Mouse (Mus musculus) spleen, postnatal 14 days (tissue): Measurements from ENCODE around the gene Cbx7.
"Not testable (repeated sequence)": the region's sequence is repeated elsewhere in the genome, so short reads cannot be mapped to it uniquely, and the experiment has no call there.

Experiments
- DNase-seq, 2 experiments: peaks; one replicate each; pipeline ENCODE4 v3.0.0; 2021 to 2022; ENCODE audit warnings: low spot score in 2 of 2

The Cbx7 gene

DNA sequence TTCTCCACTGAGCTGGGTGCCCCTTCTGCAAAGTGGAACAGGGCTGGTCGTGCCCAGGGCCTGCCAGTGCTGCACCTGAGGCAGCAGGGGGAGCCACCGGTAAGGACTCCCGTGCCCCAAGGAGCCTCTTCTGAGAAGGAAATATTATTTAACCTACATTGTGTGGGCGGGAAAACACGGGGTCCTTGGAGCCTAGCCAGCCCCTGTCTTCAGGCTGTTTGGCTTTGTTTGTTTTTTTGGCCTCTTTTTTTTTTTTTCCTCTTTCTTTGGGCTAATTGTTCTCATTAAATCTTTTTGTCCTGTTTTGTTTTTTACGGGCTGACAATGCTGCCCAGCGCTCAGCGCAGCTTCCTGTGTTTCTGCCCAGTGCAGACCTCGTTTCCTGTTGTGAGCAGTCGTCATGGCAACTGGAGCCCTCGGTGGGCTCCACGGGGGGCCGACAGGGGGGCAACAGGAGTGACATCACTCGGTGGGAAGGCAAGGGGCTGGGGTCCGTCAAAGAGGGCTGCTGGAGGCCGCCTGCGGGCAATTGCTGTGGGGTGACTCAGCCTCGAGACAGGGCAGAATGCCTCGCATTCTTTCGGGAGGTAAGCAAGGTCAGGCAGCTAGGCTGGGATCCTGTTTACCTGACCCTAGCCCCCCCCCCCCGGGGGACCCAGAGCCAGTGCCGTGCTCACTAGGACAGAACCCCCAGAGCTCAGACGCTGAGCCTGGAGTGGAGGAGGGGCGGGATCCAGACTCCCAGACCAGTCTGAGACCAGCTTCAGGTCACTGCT, 20.5 kb downstream of the Cbx7 start:
- DNase-seq, result peak in 1 of 2 experiments; percentile 52

DNA sequence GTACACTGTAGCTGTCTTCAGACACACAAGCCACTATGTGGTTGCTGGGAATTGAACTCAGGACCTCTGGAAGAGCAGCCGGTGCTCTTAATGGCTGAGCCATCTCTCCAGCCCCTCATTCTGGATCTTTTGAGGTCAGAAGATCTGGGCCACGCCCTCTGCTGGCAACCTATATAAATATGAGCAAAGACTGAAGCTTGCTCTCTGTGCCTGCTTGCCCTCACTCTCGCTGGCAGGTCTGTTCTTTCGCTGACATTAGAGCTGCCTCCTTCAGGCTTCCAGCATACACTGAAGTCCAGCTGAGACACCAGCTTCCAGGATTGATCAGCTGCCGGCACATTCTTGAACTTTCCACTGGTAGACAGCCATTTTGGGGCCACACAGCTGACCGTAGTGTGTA, 23.2 kb downstream of the Cbx7 start:
- no peak for DNase-seq

DNA sequence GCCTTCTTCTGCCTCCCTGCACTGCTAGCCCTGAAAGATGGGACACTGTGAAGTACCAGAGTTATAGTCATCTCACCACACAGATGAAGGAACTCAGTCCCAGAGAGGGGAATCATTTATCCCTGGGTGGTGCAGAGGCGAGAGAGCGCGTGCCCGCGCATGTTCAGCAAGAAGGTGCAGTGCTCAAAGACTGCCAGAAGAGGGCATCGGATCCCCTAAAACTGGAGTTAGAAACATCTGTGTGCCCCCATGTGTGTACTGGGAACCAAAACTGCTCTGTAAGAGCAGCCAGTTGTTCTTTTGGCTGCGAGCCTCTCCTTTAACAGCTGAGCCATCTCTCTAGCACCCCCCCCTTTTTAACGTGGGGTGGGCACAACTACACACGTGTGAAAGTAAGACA, 24.1 kb downstream of the Cbx7 start:
- no peak for DNase-seq

DNA sequence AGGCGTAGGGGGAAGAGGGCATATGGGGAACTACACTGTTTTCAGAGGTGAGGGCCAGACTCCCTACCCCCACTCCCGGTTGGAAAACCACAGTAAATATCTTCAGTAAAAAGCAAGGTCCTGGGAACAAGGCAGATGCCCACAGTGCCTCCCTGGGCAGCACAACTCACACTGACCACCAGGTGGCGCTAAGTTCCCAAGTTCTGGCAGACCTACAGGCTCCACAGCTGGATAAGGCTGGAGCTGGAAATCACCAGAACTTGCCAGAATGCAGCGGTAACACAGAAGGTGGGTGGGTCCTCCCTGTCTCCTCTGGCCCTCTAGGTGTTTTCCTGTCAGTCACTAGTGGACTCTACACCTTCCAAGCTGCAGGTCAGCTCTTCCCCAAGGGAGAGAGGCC, 24.9 kb downstream of the Cbx7 start:
- DNase-seq, result peak; percentile 64 to 84

DNA sequence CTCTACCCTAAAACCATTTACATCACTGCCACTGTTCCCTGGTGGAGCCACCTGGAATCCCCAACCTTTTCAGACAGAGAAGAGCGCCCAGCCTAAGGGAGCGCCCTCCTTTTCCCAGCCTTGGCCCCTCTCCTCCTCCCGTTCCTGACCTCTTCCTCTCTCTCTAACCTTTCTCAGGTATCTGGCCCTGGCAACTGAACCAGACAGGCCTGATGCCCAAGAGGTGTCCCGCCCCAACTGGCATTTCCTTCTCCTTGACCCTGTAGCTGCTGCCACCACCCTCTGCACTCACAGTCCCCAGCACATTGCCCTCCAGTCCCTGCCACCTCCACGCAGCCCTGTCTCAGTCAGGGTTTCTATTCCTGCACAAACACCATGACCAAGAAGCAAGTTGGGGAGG, 26.0 kb downstream of the Cbx7 start:
- no peak for DNase-seq

DNA sequence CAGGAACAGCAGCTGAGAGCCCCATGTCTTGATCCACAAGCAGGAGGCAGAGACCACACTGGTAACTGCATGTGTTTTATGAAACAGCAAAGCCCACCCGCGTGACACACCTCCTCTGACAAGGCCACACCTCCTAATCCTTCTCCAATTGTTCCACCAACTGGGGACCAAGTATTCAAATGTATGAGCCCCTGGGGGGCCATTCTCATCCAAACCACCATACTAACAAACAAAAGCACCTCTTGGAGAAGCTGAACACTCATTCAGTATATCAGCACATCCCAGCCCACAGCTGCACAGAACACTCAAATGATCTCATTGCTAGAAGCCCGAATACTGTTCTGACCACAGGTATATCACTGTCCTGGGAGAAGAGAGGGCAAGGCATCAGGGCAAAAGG, 27.3 kb downstream of the Cbx7 start:
- no peak for DNase-seq

DNA sequence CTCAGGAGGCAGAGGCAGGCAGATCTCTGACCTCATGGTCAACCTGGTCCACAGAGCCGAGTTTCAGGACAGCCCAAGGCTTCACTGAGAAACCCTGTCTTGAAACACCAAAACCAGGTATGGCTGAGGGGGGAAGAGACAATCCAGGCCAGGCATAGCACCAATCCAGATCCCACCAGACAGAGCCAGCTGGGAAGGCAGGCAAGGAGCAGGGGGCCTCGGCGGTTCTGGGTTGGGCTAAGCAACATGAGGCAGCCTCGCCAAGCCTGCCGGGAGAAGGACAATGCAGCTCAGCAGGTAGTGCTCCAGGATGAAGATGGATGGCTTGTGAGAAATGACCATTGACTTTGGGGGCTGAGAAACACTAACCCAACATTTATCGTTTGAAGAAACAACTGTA, 28.4 kb downstream of the Cbx7 start:
- DNase-seq, result no peak

DNA sequence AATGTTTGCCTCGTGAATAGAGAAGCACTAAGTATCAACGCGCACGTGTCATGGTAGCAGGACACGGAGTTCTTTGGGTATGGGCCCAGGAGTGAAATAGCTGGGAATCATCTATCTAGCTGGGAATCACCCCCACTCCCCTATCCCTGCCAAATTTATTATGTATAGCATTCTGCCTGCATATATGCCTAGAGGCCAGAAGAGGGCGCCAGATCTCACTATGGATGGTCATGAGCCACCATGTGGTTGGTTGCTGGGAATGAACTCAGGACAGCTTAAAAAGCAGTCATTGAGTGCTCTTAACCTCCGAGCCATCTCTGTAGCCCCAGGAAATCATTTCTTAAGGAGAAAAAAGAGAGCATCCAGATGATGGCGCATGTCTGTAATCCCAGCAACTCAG, 30.0 kb downstream of the Cbx7 start:
- DNase-seq, result peak in 1 of 2 experiments; percentile 50

DNA sequence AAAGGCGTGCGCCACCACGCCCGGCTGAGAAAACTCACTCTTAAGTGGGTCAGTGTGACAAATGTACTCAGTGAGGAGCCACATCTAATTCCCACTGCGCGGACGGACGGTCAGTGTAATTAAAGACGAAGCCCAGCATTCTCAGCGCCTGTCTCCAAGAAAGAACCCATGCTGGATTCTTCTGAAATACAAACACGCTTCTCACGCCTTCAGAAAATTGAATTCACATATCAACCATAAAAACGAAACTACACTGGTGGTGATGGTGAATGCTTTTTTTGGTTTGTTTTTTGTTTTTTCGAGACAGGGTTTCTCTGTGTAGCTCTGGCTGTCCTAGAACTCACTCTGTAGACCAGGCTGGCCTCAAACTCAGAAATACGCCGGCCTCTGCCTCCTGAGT, 31.0 kb downstream of the Cbx7 start:
- DNase-seq, result no peak

DNA sequence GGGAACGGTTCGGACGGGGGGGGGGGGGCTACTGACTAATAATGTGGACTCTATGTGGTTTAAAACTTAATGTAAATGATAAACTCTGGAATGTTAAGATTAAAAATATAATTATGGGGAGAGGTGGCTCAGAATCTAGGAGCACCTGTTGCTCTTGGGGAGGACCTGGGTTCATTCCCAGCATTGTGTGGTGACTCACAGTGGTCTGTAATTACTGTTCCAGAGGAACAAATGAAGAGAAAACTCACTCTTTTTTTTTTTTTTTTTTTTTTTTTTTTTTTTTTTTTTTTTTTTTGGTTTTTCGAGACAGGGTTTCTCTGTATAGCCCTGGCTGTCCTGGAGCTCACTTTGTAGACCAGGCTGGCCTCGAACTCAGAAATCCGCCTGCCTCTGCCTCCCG, 31.4 kb downstream of the Cbx7 start:
- DNase-seq, result not testable (repeated sequence)

DNA sequence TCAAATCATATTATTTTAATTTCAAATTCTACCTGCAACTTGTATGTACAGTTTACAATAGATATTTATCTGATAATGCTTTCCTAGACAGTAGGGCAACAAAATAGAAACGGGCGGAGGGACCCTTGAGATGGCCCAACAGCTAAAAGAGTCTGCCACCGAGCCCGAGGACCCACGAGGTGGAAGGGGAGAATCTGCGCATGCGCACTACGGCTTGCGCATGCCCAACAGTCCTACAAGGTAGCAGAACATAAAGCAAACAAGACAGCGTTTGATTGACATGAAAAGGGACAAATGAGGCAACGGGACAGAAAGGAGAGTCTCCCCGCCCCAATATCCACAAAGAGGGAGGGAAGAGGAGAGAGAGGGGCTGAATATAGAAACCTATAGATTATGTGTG, 31.9 kb downstream of the Cbx7 start:
- DNase-seq, result no peak

DNA sequence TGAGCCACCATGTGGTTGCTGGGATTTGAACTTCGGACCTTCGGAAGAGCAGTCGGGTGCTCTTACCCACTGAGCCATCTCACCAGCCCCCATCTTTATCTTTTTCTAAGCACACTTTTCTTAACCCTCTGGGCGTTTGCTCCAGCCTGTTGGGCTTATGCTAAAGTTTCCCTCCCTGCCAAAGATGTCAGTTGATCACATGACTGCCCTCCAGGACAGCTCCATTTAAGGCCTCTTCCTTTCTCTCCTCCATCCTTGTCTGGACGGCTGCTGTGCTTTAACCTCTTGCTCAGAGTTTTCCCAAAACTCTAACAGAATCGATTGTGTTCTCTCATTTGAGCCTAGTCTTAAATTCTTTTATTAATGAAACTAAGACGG, 34.6 kb downstream of the Cbx7 start:
- DNase-seq, result no peak

DNA sequence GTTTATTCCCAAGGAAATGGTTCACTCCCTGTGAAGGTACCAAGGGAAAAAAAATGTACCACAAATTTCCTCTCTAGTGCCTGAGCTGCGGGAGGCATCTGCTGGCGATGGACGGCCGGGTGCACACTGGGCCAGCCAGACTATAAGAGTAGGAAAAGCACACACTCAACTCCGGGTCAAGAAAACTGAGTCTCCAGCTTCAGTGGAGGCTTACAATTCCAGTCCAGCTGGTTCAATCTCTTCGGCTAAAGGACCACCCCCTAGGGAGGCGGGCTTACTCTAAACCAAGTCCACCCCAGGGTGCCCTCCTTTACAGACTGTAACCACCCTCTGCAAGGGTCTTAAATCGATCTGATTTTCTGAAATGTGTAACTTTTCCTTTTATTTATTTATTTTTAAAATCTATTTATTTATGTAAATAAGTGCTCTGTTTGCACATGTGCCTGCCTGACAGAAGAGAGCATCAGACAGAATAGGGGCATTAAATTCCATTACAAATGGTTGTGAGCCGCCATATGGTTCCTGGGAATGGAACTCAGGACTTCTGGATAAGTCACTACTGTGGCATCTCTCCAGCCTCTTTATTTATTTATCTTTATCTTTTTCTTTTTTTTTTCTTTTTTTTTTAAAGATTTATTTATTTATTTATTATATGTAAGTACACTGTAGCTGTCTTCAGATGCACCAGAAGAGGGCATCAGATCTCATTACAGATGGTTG, 35.1 kb downstream of the Cbx7 start:
- no peak for DNase-seq

DNA sequence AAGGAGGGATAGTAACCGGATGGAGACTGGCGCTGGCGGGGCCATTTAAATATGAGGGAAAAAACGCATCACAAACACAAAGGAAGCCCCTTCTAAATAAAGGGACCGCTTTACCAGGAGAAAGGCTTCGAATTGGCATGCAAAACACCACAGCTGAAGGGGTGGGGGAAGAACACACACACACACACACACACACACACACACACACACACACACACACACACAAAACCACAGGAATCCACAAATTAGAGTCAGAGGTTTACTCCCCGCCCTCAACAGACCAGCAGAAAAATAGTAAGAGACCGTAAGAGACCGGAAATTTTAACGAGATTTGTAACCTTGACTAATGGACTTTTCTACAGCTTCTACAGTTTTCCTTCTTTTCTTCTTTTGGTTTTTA, 36.1 kb downstream of the Cbx7 start:
- DNase-seq, result no peak

DNA sequence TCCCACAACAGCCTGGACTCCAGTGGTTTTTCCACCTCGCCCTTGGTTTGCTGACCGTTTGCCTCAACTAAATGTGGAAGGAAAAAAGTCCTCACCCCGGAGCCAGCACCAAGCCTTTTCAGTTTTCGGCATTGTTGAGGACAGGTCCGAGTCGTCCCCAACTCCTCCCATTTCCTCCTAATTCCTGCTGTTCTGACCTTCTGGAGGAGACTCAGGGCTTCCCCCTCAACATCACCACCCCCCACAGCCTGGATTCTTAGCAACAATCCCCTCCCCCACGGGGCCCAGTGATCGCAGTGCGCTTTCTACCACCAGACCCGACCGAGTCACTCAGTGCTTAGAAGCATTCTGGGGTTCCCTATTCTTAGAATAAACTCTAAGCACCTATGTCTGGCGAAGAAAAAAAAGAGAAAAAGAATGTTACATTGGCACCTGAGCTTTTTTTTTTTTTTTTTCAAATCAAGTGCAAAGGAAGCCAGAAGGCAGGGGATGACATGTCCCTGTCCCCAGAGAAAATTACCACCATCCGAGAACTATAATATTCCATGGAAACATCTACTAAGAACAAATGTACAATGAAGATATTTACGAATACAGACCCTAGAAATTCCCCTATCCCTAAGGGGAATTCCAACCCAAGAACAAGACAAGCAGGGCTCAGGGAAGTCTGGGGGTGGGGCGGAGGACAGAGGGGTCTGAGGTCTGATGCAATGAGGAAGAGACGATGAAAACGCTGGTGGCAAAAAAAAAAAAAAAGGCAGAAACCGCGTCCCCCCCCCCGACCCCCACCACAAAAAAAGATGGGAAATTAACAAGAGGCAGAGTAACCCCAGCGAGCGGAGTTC, 37.0 kb downstream of the Cbx7 start:
- no peak for DNase-seq

DNA sequence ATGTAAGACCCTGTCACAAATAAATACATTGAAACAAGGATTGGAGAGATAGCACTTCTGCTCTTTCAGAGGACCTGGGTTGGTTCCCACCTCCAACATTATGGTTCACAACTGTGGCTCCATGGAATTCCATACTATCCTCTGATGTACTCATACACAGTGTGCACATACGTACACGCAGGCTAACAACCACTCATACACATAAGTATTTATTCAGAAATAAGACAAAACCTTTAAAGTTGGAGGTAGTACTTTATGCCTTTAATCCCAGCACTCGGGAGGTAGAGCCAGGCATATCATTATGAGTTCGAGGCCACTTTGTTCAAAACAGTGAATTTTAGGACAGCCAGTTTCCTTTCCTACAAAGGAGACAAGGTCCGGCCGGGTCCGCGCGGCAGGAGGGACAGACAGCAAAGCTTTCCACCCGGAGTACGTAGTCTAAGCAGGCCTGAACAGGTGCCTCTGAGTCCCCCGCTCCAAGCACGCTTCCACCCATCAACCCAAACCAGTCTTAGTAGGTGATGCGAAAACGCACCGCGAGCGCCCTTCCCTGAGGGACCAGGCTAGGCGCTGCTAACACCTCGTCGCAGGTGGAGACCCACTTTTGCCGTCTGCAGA, 37.8 kb downstream of the Cbx7 start:
- DNase-seq, result no peak

DNA sequence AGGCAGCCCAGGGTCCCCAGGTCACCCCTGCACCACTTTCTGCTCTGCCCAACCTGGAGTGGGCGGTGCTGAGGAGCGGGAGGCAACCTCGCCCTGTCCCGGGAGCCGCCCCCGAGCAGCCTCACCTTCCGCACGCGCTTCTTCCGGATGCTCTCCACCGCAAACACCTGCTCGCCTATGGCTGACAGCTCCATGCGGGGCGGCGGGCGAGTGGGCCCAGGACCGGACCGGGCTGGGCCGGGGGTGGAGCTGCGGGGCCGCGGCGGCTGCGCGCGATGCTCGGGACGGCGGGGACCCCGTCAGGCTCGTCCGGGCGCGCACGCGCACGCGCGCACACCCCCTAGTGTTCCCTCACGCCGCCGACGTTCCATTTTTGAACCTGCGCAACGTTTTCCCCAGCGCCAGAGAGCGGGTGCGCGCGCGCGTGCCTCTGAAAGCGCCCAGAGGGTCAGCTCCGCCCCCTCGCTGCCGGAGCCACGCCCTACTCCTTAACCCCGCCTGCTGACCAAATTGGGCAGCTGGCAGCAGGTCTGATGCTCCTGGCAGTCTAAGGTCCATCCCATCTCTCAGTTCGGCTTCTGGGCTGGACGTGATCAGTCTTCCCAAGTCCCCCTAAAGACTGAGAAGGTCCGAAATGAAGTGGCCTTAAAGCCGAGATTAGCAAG, 38.5 kb downstream of the Cbx7 start:
- peak; percentile 85 to 89 for DNase-seq

DNA sequence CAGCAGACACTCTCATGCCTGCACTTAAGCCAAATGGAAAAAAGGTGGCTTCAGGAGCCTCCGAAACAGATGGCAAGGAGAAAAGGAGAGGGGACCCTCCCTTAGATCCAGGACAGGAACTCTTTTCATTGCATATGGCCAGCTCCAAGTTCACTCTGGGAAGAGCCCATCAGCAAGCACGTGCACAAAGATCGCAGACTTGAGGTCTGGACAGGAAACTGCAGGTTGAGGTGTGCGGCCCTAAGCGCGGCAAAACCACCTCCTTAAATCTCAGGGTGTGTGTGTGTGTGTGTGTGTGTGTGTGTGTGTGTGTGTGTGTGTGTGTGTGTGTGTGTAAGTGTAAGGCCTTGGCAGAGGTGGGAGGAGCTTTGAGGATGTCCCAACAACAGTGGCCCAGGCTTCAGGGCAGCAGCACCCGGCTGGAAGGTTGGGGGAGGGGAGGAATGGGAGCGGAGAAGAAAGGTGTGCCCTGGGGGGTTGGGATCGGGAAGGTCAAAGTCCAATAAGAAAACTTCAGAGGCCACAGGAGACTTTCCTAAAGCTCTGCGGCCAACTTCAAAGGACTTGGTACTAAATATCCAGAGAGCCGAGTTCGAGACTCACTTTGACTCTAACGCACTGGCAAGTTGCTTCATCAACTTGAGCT, 39.3 kb downstream of the Cbx7 start:
- no peak for DNase-seq

DNA sequence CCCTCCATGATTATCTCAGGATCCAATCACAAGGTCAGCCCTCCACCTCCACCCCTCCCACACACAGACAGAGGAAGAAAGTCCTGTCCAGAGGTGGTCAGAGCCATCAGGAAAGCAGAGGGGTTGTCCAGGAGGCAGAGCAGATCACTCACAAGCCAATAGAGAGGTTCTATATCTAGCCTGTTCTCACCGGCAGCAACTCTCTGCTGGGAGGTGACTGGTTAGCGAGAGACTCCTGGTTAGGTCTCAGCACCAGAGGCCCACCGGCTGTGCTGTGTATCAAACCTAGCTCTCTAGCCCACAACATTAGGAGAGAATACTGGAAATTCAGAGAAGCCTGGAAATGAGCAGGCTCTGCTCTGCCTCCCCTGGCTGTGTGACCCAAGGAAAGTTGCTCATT, 41.2 kb downstream of the Cbx7 start:
- DNase-seq, result no peak

DNA sequence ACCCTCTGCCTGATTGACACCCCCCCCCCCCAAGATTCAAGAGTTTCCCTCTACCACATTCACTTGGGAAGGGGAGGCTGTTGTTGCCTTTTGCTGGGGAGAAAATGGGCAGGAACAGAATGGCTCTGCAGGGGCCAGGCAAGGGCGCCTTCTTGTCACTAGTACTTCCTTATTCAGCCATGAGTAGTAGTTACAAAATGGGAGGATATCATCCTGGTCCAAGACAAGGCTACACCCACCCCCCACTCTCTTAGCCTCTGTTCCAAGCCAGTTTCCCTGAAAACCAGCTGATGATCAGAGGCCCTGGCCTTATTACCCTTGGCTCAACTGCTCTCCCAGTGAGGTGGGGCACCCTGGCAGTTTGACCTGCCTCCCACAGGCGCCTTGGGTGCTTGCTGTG, 42.2 kb downstream of the Cbx7 start:
- no peak for DNase-seq

DNA sequence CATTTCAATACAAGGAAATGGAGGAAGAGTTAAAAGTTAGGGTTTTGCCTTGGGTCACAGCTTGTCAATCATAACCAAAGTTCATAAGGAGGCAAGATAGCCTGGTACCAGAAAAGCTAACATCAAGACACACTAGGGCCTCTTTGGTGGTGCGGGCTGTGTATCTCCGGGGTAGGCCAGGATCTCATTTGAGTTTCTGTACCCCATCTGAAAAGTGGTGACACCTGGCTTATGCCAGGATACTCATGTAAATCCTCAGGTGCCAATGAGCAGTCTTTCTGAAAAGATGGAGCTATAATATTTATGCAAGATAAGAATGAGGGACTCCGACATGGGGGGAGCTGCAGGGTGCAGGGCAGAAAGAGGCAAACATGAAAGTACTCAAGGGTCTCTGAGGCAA, 42.6 kb downstream of the Cbx7 start:
- DNase-seq, result no peak
